ENCODE assay signal across 27 mouse cellular contexts in the genomic region with DNA sequence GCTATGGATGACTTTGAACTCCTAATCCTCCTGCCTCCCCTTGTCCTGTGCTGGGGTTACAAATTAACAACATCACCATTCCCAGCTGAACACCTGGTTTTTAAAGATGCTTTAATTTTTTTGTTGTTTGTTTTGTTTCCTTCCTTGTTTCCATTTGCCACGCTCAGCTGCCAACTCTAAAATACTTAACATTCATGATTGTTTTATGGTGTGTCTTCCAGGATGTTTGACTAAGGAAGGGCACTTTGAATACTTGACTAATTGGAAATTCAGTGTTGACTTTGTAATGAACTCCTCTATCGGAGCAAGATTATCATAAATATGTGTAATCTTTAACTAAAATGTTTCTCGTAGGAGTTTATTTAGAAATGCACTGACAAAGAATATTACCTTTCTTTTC. TPM values are rescaled to one million over a fixed set of nuclear protein-coding genes. Genes with fewer than 3 reads are reported as not detected.
"Had no signal": no experiment of that assay in that cellular context is flagged by ENCODE, and none has a peak within 500 bp of the region (broad histone marks: within the 10 kb centered on the region; RNA-seq: fewer than 3 reads in every experiment).

No protein-coding gene starts in this region.

- H3K27ac ChIP-seq: kidney, postnatal 0 days; layer of hippocampus, adult 2 months; limb, embryonic 12.5 days; limb, embryonic 15.5 days; liver, embryonic 13.5 days; macrophage; midbrain, embryonic 12.5 days; midbrain, embryonic 15.5 days; neural tube, embryonic 12.5 days; neural tube, embryonic 15.5 days had no signal

- H3K9me3 ChIP-seq: limb, embryonic 12.5 days; limb, embryonic 15.5 days; liver, embryonic 13.5 days; midbrain, embryonic 12.5 days; midbrain, embryonic 15.5 days; neural tube, embryonic 12.5 days; neural tube, embryonic 15.5 days had no signal

- H3K4me3 ChIP-seq: layer of hippocampus, adult 2 months; limb, embryonic 12.5 days; limb, embryonic 15.5 days; liver, embryonic 13.5 days; midbrain, embryonic 12.5 days; midbrain, embryonic 15.5 days; neural tube, embryonic 12.5 days; neural tube, embryonic 15.5 days had no signal

- H3K4me2 ChIP-seq: limb, embryonic 12.5 days; limb, embryonic 15.5 days; liver, embryonic 13.5 days; midbrain, embryonic 12.5 days; midbrain, embryonic 15.5 days; neural tube, embryonic 12.5 days; neural tube, embryonic 15.5 days had no signal

- H3K9ac ChIP-seq: limb, embryonic 12.5 days; limb, embryonic 15.5 days; liver, embryonic 13.5 days; midbrain, embryonic 12.5 days; midbrain, embryonic 15.5 days; neural tube, embryonic 12.5 days; neural tube, embryonic 15.5 days had no signal

- H3K27me3 ChIP-seq: limb, embryonic 12.5 days; limb, embryonic 15.5 days; liver, embryonic 13.5 days; midbrain, embryonic 12.5 days; midbrain, embryonic 15.5 days; neural tube, embryonic 12.5 days; neural tube, embryonic 15.5 days had no signal

- ATAC-seq: hindbrain, embryonic 16.5 days; midbrain, embryonic 15.5 days had no signal

- H3K4me1 ChIP-seq: limb, embryonic 12.5 days; limb, embryonic 15.5 days; liver, embryonic 13.5 days; midbrain, embryonic 12.5 days; midbrain, embryonic 15.5 days; neural tube, embryonic 12.5 days; neural tube, embryonic 15.5 days had no signal

- DNase-seq: kidney, adult 18-20 months; kidney, postnatal 4 days; left cerebral cortex, postnatal 4 days; liver, embryonic 13.5 days; lung, adult 2 months; lung, postnatal 14 days; right cerebral cortex, adult 18-20 months; right cerebral cortex, postnatal 14 days; right cerebral cortex, postnatal 4 days; thymus, postnatal 25 days had no signal

RNA-seq across cellular contexts. Expression of a gene that starts 41.8 kb away (rescaled TPM):
- total RNA-seq: layer of hippocampus, adult 2 months; layer of hippocampus, postnatal 14 days; left cerebral cortex, adult 8-10 months; left cerebral cortex, postnatal 14 days; left cerebral cortex, postnatal 4 days had no signal
- polyA plus RNA-seq: hindbrain, embryonic 16.5 days; kidney, embryonic 14.5 days; kidney, postnatal 0 days; limb, embryonic 12.5 days; limb, embryonic 15.5 days; liver, embryonic 16.5 days; lung, adult 2 months; lung, embryonic 16.5 days; midbrain, embryonic 12.5 days; midbrain, embryonic 15.5 days; neural tube, embryonic 12.5 days; neural tube, embryonic 15.5 days; spleen, adult 2 months had no signal
